Mouse (Mus musculus): ENCODE results near the gene Best2.

Best2 gene

GRCm38 (mm10) chr8:84982499-84983011 is 31.8 kb downstream of the Best2 start:
- DNase-seq (ENCODE audit: low read depth) = peak; percentile 45

GRCm38 (mm10) chr8:84981644-84982498 is 32.5 kb downstream of the Best2 start:
- no peak for DNase-seq (ENCODE audit: low read depth)

- peak; percentile 62 for DNase-seq (ENCODE audit: low read depth)
These were observed 33.5 kb downstream of the Best2 start for GRCm38 (mm10) chr8:84980622-84981358.

- peak; percentile 95 for DNase-seq (ENCODE audit: low read depth)
These were observed 34.5 kb downstream of the Best2 start for GRCm38 (mm10) chr8:84979599-84980421.

GRCm38 (mm10) chr8:84978248-84978940 is 35.9 kb downstream of the Best2 start, which contains the start of gene Junb:
Gene Junb (minus strand): TSS chr8:84978718.
- peak; percentile 98 for DNase-seq (ENCODE audit: low read depth)

- peak; percentile 87 for DNase-seq (ENCODE audit: low read depth)
These were observed 36.7 kb downstream of the Best2 start for GRCm38 (mm10) chr8:84977435-84978247.

- DNase-seq (ENCODE audit: low read depth) = no peak
These were observed 37.4 kb downstream of the Best2 start for GRCm38 (mm10) chr8:84976763-84977434.

GRCm38 (mm10) chr8:84976031-84976762 is 38.1 kb downstream of the Best2 start:
- peak; percentile 97 for DNase-seq (ENCODE audit: low read depth)

GRCm38 (mm10) chr8:84975434-84975833 is 38.9 kb downstream of the Best2 start:
- DNase-seq (ENCODE audit: low read depth) = peak; percentile 90

GRCm38 (mm10) chr8:84974543-84975142 is 39.7 kb downstream of the Best2 start:
- peak; percentile 62 for DNase-seq (ENCODE audit: low read depth)

- DNase-seq (ENCODE audit: low read depth) = peak; percentile 78
These were observed 40.4 kb downstream of the Best2 start for GRCm38 (mm10) chr8:84973803-84974542.

GRCm38 (mm10) chr8:84973079-84973478 is 41.3 kb downstream of the Best2 start:
- no peak for DNase-seq (ENCODE audit: low read depth)

- no peak for DNase-seq (ENCODE audit: low read depth)
These were observed 43.4 kb downstream of the Best2 start for GRCm38 (mm10) chr8:84970913-84971312.

GRCm38 (mm10) chr8:84970135-84970790 is 44.1 kb downstream of the Best2 start:
- no peak for DNase-seq (ENCODE audit: low read depth)

GRCm38 (mm10) chr8:84969241-84970134 is 44.8 kb downstream of the Best2 start, which contains the start of the genes Gm49661, Prdx2 and Rnaseh2a:
Gene Gm49661 (minus strand): TSS chr8:84969433.
Gene Prdx2 (plus strand): TSS chr8:84969587.
Gene Rnaseh2a (minus strand): TSS chr8:84969767.
- DNase-seq (ENCODE audit: low read depth) = peak; percentile 78

- DNase-seq (ENCODE audit: low read depth) = no peak
These were observed 45.7 kb downstream of the Best2 start for GRCm38 (mm10) chr8:84968650-84969049.

All from naive thymus-derived CD4-positive, alpha-beta T cell, adult 2 months (primary cell).